Mouse (Mus musculus): ENCODE results near the gene Mrps33.

Gene Mrps33

GRCm38 (mm10) chr6:39810612-39811116 is at the start of gene Mrps33:
TSS of gene Mrps33 (minus strand) at chr6:39810988.
- DNase-seq (ENCODE audit: low read depth, low spot score), result peak; percentile 94

GRCm38 (mm10) chr6:39849667-39850066 is 38.9 kb upstream of the Mrps33 start:
- DNase-seq (ENCODE audit: low read depth, low spot score), result no peak

GRCm38 (mm10) chr6:39848766-39849165 is 38.0 kb upstream of the Mrps33 start:
- DNase-seq (ENCODE audit: low read depth, low spot score), result no peak

- no peak for DNase-seq (ENCODE audit: low read depth, low spot score)
Measured at GRCm38 (mm10) chr6:39847538-39847937, 36.8 kb upstream of the Mrps33 start.

GRCm38 (mm10) chr6:39843698-39844342 is 33.0 kb upstream of the Mrps33 start:
- no peak for DNase-seq (ENCODE audit: low read depth, low spot score)

- DNase-seq (ENCODE audit: low read depth, low spot score), result peak; percentile 56
Measured at GRCm38 (mm10) chr6:39828736-39829135, 17.9 kb upstream of the Mrps33 start.

GRCm38 (mm10) chr6:39821241-39821640 is 10.5 kb upstream of the Mrps33 start:
- DNase-seq (ENCODE audit: low read depth, low spot score), result no peak

GRCm38 (mm10) chr6:39818922-39819321 is 8.1 kb upstream of the Mrps33 start:
- no peak for DNase-seq (ENCODE audit: low read depth, low spot score)

- DNase-seq (ENCODE audit: low read depth, low spot score), result no peak
Measured at GRCm38 (mm10) chr6:39808511-39808910, 2.3 kb downstream of the Mrps33 start.

- no peak for DNase-seq (ENCODE audit: low read depth, low spot score)
Measured at GRCm38 (mm10) chr6:39807050-39807560, 3.7 kb downstream of the Mrps33 start.

GRCm38 (mm10) chr6:39806336-39806735 is 4.5 kb downstream of the Mrps33 start:
- DNase-seq (ENCODE audit: low read depth, low spot score), result no peak

GRCm38 (mm10) chr6:39805916-39806315 is 4.9 kb downstream of the Mrps33 start:
- no peak for DNase-seq (ENCODE audit: low read depth, low spot score)

GRCm38 (mm10) chr6:39800977-39801376 is 9.8 kb downstream of the Mrps33 start:
- DNase-seq (ENCODE audit: low read depth, low spot score), result no peak

- no peak for DNase-seq (ENCODE audit: low read depth, low spot score)
Measured at GRCm38 (mm10) chr6:39797076-39797475, 13.7 kb downstream of the Mrps33 start.

- no peak for DNase-seq (ENCODE audit: low read depth, low spot score)
Measured at GRCm38 (mm10) chr6:39796150-39796549, 14.6 kb downstream of the Mrps33 start.

- no peak for DNase-seq (ENCODE audit: low read depth, low spot score)
Measured at GRCm38 (mm10) chr6:39791806-39792205, 19.0 kb downstream of the Mrps33 start.

- DNase-seq (ENCODE audit: low read depth, low spot score), result no peak
Measured at GRCm38 (mm10) chr6:39788408-39788807, 22.4 kb downstream of the Mrps33 start.

GRCm38 (mm10) chr6:39787783-39788182 is 23.0 kb downstream of the Mrps33 start:
- no peak for DNase-seq (ENCODE audit: low read depth, low spot score)

- no peak for DNase-seq (ENCODE audit: low read depth, low spot score)
Measured at GRCm38 (mm10) chr6:39785944-39786343, 24.8 kb downstream of the Mrps33 start.

GRCm38 (mm10) chr6:39783521-39783920 is 27.3 kb downstream of the Mrps33 start:
- DNase-seq (ENCODE audit: low read depth, low spot score), result no peak

GRCm38 (mm10) chr6:39782618-39783017 is 28.2 kb downstream of the Mrps33 start:
- DNase-seq (ENCODE audit: low read depth, low spot score), result peak; percentile 13

- peak; percentile 25 for DNase-seq (ENCODE audit: low read depth, low spot score)
Measured at GRCm38 (mm10) chr6:39781766-39782530, 28.8 kb downstream of the Mrps33 start.

Data from skeletal muscle tissue, adult 2 months (tissue).